Mouse (Mus musculus) intestine, embryonic 14.5 days (tissue): ENCODE measurements around the gene Cep295. TPM values are rescaled to one million over a fixed set of nuclear protein-coding genes. Genes with fewer than 3 reads are reported as not detected.

Experiments used
- ATAC-seq: fragments of 200-750 bp; cut with Nextera tagmentation; replicated peaks from 2 replicates; pipeline ENCODE4 v1.8.0; 2017; ENCODE audit warnings: low read depth, moderate number of reproducible peaks, moderate TSS enrichment, moderate library complexity; ENCODE audit not compliant: low FRiP score, low TSS enrichment
- DNase-seq: peaks from one replicate; pipeline ENCODE4 v3.0.0-alpha.2; 2018; ENCODE audit warnings: low spot score
- H3K27ac ChIP-seq: fragments of 300-500 bp; sonication (generic); 2 replicates; pipeline ENCODE4 v1.5.1; 2014; ENCODE audit warnings: low read depth, mild to moderate bottlenecking, control low read depth
- H3K27me3 ChIP-seq: fragments of 300-500 bp; sonication (generic); replicated peaks from 2 replicates; pipeline ENCODE4 v1.6.1; 2014; ENCODE audit warnings: low read length, control low read depth; ENCODE audit not compliant: control insufficient read depth, insufficient read depth
- H3K36me3 ChIP-seq: fragments of 300-500 bp; sonication (generic); 2 replicates; pipeline ENCODE4 v1.6.1; 2014; ENCODE audit warnings: low read length, control low read depth; ENCODE audit not compliant: control insufficient read depth, insufficient read depth
- H3K4me1 ChIP-seq: fragments of 300-500 bp; sonication (generic); replicated peaks from 2 replicates; pipeline ENCODE4 v1.6.1; 2014; ENCODE audit warnings: low read length, control low read depth, mixed read lengths; ENCODE audit not compliant: control insufficient read depth, insufficient read depth
- H3K4me2 ChIP-seq: fragments of 300-500 bp; sonication (generic); 2 replicates; pipeline ENCODE4 v1.6.1; 2014; ENCODE audit warnings: low read length
- H3K4me3 ChIP-seq: fragments of 300-500 bp; sonication (generic); 2 replicates; pipeline ENCODE4 v1.5.1; 2014; ENCODE audit warnings: low read depth, low read length, control low read depth, mixed read lengths
- H3K9ac ChIP-seq: fragments of 300-500 bp; sonication (generic); 2 replicates; pipeline ENCODE4 v1.6.1; 2014; ENCODE audit warnings: mild to moderate bottlenecking, low read length
- H3K9me3 ChIP-seq: fragments of 300-500 bp; sonication (generic); 2 replicates; pipeline ENCODE4 v1.6.1; 2016; ENCODE audit warnings: low read length, control low read depth; ENCODE audit not compliant: control insufficient read depth
- WGBS: fragments of 180-500 bp; shearing (Covaris S2); extraction: QIAGEN DNeasy Blood & Tissue Kit; methylation state at CpG from one replicate; pipeline ENCODE4 v1.1.7; 2014; 5-methylcytosine and 5-hydroxymethylcytosine counted together
- polyA plus RNA-seq: library from polyadenylated mRNA; unstranded; fragments of >200 nt; fragmentation: Nextera tagmentation; extraction: Ambion mirVana; gene quantifications from 2 replicates; pipeline ENCODE4 v1.2.1, GENCODE M21; 2014

The Cep295 gene
- 17.3 and 23.4 TPM in 2 replicates for polyA plus RNA-seq

GRCm38 (mm10) chr9:15357484-15358275, at the start of gene Cep295:
Gene Cep295 (minus strand): TSS chr9:15357788.
- no peaks in the 10 kb centered on the region for H3K27me3 ChIP-seq
- peaks cover 12% of the 10 kb centered on the region for H3K36me3 ChIP-seq
- peak within 1 kb of the TSS; percentile 87 for H3K4me2 ChIP-seq
- 3% methylated on average over 60 of the region's 60 CpGs for WGBS
- ATAC-seq (peak; percentile 99), DNase-seq (peak; percentile 97)
- peak within 1 kb of the TSS; percentile 74 for H3K9ac ChIP-seq
- H3K27ac ChIP-seq = peak within 1 kb of the TSS; percentile 43
- H3K4me3 ChIP-seq = peak within 1 kb of the TSS; percentile 77
- no peaks in the 10 kb centered on the region for H3K9me3 ChIP-seq
- no peaks in the 10 kb centered on the region; the same call in 1 of the 2 replicates for H3K4me1 ChIP-seq

- Histone ChIP-seq H3K4me3 (no peak overlapping the region), H3K4me1 (no peaks in the 10 kb centered on the region), H3K9me3 (no peaks in the 10 kb centered on the region), H3K4me2 (no peak overlapping the region), H3K27ac (no peak overlapping the region), H3K9ac (no peak overlapping the region), H3K36me3 (no peaks in the 10 kb centered on the region), H3K27me3 (no peaks in the 10 kb centered on the region)
- ATAC-seq = no peak
- DNase-seq = no peak
- WGBS = 53% methylated on average over 4 of the region's 4 CpGs
These were observed 40.0 kb upstream of the Cep295 start for GRCm38 (mm10) chr9:15397591-15397990.

- no peak overlapping the region for H3K4me3 ChIP-seq
- H3K27ac ChIP-seq = no peak overlapping the region
- H3K27me3 ChIP-seq = no peaks in the 10 kb centered on the region
- DNase-seq (no peak), ATAC-seq (no peak)
- 83% methylated on average over 1 of the region's 1 CpGs for WGBS
- no peak overlapping the region for H3K9ac ChIP-seq
- no peak overlapping the region for H3K4me2 ChIP-seq
- no peaks in the 10 kb centered on the region for H3K9me3 ChIP-seq
- no peaks in the 10 kb centered on the region for H3K4me1 ChIP-seq
- H3K36me3 ChIP-seq = no peaks in the 10 kb centered on the region
These were observed 37.9 kb upstream of the Cep295 start for GRCm38 (mm10) chr9:15395353-15395942.

- Histone ChIP-seq H3K4me1 (no peaks in the 10 kb centered on the region), H3K36me3 (no peaks in the 10 kb centered on the region), H3K27me3 (no peaks in the 10 kb centered on the region), H3K4me2 (no peak overlapping the region), H3K9me3 (no peaks in the 10 kb centered on the region), H3K4me3 (no peak overlapping the region), H3K9ac (no peak overlapping the region), H3K27ac (no peak overlapping the region)
- DNase-seq = no peak
- WGBS = 72% methylated on average over 5 of the region's 5 CpGs
- no peak for ATAC-seq
These were observed 29.6 kb upstream of the Cep295 start for GRCm38 (mm10) chr9:15387075-15387643.

- Histone ChIP-seq H3K27me3 (no peaks in the 10 kb centered on the region), H3K36me3 (no peaks in the 10 kb centered on the region), H3K4me3 (no peak overlapping the region), H3K4me1 (no peaks in the 10 kb centered on the region), H3K27ac (no peak overlapping the region), H3K9me3 (no peaks in the 10 kb centered on the region), H3K4me2 (no peak overlapping the region), H3K9ac (no peak overlapping the region)
- 80% methylated on average over 5 of the region's 5 CpGs for WGBS
- ATAC-seq (no peak), DNase-seq (no peak)
These were observed 26.7 kb upstream of the Cep295 start for GRCm38 (mm10) chr9:15384266-15384665.

GRCm38 (mm10) chr9:15366260-15366659, 8.7 kb upstream of the Cep295 start:
- Histone ChIP-seq H3K4me3 (no peak overlapping the region), H3K4me2 (no peak overlapping the region), H3K36me3 (no peaks in the 10 kb centered on the region), H3K9me3 (no peaks in the 10 kb centered on the region), H3K27ac (no peak overlapping the region), H3K9ac (no peak overlapping the region), H3K4me1 (no peaks in the 10 kb centered on the region), H3K27me3 (no peaks in the 10 kb centered on the region)
- DNase-seq = no peak
- ATAC-seq = no peak
- WGBS = 75% methylated on average over 2 of the region's 2 CpGs

GRCm38 (mm10) chr9:15365856-15366255, 8.3 kb upstream of the Cep295 start:
- DNase-seq (no peak), ATAC-seq (0 out of 2 replicates have a peak, but pooled peaks have one; percentile 12)
- Histone ChIP-seq H3K4me3 (no peak overlapping the region), H3K27ac (no peak overlapping the region), H3K9me3 (no peaks in the 10 kb centered on the region), H3K4me2 (no peak overlapping the region), H3K4me1 (no peaks in the 10 kb centered on the region), H3K36me3 (no peaks in the 10 kb centered on the region), H3K27me3 (no peaks in the 10 kb centered on the region), H3K9ac (no peak overlapping the region)
- WGBS = 94% methylated on average over 1 of the region's 1 CpGs

- no peaks in the 10 kb centered on the region for H3K4me1 ChIP-seq
- no peak for ATAC-seq
- no peaks in the 10 kb centered on the region for H3K9me3 ChIP-seq
- 56% methylated on average over 1 of the region's 1 CpGs for WGBS
- no peak for DNase-seq
- H3K36me3 ChIP-seq = no peaks in the 10 kb centered on the region
- H3K27me3 ChIP-seq = no peaks in the 10 kb centered on the region
- no peak overlapping the region for H3K9ac ChIP-seq
- no peak overlapping the region for H3K27ac ChIP-seq
- no peak overlapping the region for H3K4me3 ChIP-seq
- no peak overlapping the region for H3K4me2 ChIP-seq
These were observed 7.3 kb upstream of the Cep295 start for GRCm38 (mm10) chr9:15364843-15365242.
